Mouse (Mus musculus) macrophage (primary cell): ENCODE results near the gene Gadd45a. TPM values are rescaled to one million over a fixed set of nuclear protein-coding genes. Genes with fewer than 3 reads are reported as not detected.

Experiments used
- H3K27ac ChIP-seq: fragments of 350-480 bp; formaldehyde crosslinking; 2 replicates; pipeline ENCODE4 v1.9.0; 2021
- H3K36me3 ChIP-seq: fragments of 350-480 bp; formaldehyde crosslinking; 2 replicates; pipeline ENCODE4 v1.9.0; 2021; ENCODE audit errors: inconsistent target
- H3K4me3 ChIP-seq: fragments of 350-480 bp; formaldehyde crosslinking; 2 replicates; pipeline ENCODE4 v1.9.0; 2021; ENCODE audit errors: inconsistent target
- H3K79me2 ChIP-seq: fragments of 350-480 bp; formaldehyde crosslinking; 2 replicates; pipeline ENCODE4 v1.9.0; 2021; ENCODE audit errors: inconsistent target
- WGBS: methylation state at CpG from one replicate; pipeline ENCODE4 v1.1.7; 2026; ENCODE audit warnings: inconsistent platforms; ENCODE audit not compliant: missing documents; 5-methylcytosine and 5-hydroxymethylcytosine counted together
- polyA plus RNA-seq: library from polyadenylated mRNA; stranded (reverse); fragments of 250-400 nt; gene quantifications from 3 replicates; pipeline ENCODE4 v1.2.4, GENCODE M21; 2018; ENCODE audit warnings: inconsistent platforms

Gadd45a gene
- polyA plus RNA-seq, 1 experiment from 2014 or later, result 287 TPM

DNA sequence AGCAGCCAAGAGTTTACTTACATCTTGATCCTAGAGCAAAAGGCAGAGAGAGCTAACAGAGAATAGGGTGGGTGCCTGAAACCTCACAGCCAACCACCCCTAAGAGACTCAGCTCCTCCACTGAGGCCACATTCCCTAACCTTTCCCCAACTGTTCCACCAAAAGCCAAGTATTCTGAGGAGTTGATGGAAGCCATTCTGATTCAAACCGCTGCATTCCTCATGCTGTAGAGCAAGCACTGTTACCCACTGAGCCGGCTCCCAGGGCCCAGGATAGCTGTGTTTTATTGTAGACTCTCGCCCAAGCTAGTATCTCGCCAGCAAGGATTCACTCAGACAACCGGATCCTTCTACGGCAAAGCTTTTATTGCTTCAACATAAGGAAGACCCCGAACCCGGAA, 42.3 kb downstream of the Gadd45a start:
- Histone ChIP-seq H3K36me3 (no peaks in the 10 kb centered on the region; the same call in 1 of the 2 replicates), H3K4me3 (no peak overlapping the region), H3K27ac (no peak overlapping the region), H3K79me2 (peaks cover 50% of the 10 kb centered on the region; the same call in 1 of the 2 replicates)
- 95% methylated on average over 2 of the region's 8 CpGs for WGBS

DNA sequence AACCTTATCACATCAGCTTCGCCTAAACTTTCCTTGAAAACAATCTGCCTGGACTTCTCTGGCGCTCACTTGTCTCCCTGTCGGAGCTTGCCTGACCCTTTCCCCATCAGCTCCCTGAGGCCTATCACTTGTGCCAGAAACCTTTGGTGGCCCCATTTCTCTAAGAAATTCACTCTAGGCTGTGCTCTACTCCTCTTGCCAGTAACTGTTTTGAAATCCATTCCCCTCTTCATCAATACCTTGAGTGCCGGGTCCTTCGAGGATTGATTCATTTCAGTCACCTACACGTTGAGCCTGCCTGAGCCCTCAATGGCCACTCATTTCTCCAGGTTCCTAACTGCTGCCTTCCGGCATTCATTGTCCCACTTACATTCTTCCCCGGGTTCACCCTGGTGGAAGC, 44.5 kb downstream of the Gadd45a start:
- peaks cover 56% of the 10 kb centered on the region; the same call in 1 of the 2 replicates for H3K79me2 ChIP-seq
- 94% methylated on average over 8 of the region's 8 CpGs for WGBS

DNA sequence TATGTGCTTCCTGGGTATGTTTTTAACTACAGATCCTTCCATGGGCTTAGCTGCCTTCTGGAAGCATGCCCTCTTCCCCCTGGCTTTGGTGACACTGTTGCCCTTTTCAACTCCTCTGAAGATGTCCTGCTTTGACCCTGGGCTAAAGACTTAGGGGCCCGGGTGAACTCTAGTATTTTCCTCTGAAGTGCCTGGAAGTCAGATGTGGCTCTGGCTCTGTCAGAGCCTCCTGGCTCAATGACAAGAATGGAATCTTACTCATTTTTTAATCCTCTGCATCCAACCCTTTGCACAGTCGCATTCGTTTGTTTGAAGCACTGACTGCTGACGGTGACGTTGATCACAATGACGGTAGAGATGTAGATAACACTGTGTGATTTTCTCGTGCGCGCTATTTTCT, 45.0 kb downstream of the Gadd45a start:
- no peak overlapping the region for H3K27ac ChIP-seq
- 94% methylated on average over 9 of the region's 9 CpGs for WGBS

More for the DNA sequence above, 44.5 kb downstream of the Gadd45a start:
- Histone ChIP-seq H3K4me3 (no peak overlapping the region), H3K27ac (no peak overlapping the region), H3K36me3 (no peaks in the 10 kb centered on the region; the same call in 1 of the 2 replicates)

DNA sequence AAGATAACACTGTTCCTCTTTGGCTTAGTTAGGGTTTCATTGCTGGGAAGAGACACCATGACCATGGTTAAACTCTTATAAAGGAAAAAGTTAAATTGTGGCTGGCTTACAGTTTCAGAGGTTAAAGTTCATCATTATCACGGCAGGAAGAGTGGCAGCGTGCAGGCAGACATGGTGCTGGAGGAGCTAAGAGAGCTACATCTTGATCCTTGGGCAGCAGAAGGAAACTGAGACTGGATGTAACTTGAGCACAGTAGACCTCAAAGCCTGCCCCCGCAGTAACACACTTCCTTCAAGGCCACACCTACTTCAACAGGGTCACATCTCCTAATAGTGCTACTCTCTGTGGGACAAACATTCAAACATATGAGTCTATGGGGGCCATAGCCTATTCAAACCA, 47.7 kb downstream of the Gadd45a start:
- H3K36me3 ChIP-seq, result no peaks in the 10 kb centered on the region; the same call in 1 of the 2 replicates
- H3K79me2 ChIP-seq, result peaks cover 69% of the 10 kb centered on the region; the same call in 1 of the 2 replicates
- WGBS, result 50% methylated on average over 3 of the region's 3 CpGs
- no peak overlapping the region for H3K27ac ChIP-seq
- no peak overlapping the region for H3K4me3 ChIP-seq

More for the DNA sequence above, 45.0 kb downstream of the Gadd45a start:
- peaks cover 56% of the 10 kb centered on the region; the same call in 1 of the 2 replicates for H3K79me2 ChIP-seq
- H3K4me3 ChIP-seq, result no peak overlapping the region
- no peaks in the 10 kb centered on the region; the same call in 1 of the 2 replicates for H3K36me3 ChIP-seq

DNA sequence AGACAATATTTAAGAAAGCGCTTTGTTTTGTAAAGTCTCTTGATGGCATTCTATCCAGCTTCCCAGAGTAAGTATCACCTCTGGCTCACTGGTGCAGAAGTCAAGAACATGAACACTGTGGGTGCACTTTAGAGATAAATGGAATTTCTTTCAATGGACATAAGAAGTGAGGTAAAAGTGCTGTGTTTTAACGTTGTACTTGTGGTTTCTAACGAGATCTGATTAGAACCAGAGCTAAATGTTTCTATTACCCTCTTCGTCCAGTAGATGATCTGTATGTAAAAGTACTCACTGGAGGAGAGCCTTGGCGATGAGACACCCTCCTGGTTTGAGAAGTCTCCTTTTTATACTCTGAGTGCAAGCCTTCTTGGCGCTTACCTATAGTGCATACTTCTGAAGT, 48.2 kb downstream of the Gadd45a start:
- no peak overlapping the region for H3K4me3 ChIP-seq
- H3K27ac ChIP-seq, result no peak overlapping the region
- H3K79me2 ChIP-seq, result peaks cover 73% of the 10 kb centered on the region; the same call in 1 of the 2 replicates
- H3K36me3 ChIP-seq, result no peaks in the 10 kb centered on the region; the same call in 1 of the 2 replicates
- WGBS, result 86% methylated on average over 6 of the region's 6 CpGs

DNA sequence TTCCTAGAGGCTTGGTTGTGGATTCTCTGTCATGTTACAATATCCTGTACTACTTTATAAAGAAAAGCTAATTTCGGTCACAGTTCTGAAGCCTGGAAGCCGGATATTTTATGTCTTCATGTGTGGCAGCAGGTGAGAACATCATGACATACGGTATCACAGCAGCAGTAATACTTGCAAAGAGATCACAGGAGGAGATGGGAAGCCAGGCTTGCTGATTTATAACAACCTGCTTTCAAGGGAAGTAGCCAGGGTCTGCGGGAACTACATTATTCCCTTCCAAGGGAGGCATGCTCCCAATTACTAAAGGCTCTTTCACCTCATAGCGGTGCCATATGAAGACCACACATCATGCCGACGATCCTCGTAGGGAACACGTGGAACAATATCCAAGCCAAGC, 48.9 kb downstream of the Gadd45a start:
- Histone ChIP-seq H3K27ac (no peak overlapping the region), H3K4me3 (no peak overlapping the region), H3K79me2 (peaks cover 72% of the 10 kb centered on the region; the same call in 1 of the 2 replicates), H3K36me3 (no peaks in the 10 kb centered on the region; the same call in 1 of the 2 replicates)
- WGBS, result 94% methylated on average over 8 of the region's 9 CpGs

DNA sequence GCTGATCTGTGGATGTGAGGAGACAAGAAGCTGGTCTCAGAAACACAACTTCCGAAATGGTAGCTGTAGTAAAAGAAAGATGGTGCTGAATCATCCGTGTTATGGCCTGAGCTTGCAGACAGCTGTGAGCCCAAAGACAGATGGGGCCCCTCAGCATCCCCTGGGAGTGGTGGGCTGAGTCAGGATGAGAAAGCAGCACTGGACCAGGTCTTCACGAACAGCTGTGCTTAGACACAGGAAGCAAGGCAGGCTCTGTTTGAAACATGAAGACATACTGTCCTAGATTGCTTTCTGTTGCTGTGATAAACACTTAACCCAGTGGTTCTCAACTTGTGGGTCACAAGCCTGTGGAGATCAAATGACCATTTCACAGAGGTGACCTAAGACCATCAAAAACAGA, 49.6 kb downstream of the Gadd45a start:
- no peak overlapping the region for H3K27ac ChIP-seq
- H3K79me2 ChIP-seq, result peaks cover 69% of the 10 kb centered on the region; the same call in 1 of the 2 replicates
- H3K4me3 ChIP-seq, result no peak overlapping the region
- WGBS, result 77% methylated on average over 3 of the region's 3 CpGs
- H3K36me3 ChIP-seq, result no peaks in the 10 kb centered on the region; the same call in 1 of the 2 replicates

DNA sequence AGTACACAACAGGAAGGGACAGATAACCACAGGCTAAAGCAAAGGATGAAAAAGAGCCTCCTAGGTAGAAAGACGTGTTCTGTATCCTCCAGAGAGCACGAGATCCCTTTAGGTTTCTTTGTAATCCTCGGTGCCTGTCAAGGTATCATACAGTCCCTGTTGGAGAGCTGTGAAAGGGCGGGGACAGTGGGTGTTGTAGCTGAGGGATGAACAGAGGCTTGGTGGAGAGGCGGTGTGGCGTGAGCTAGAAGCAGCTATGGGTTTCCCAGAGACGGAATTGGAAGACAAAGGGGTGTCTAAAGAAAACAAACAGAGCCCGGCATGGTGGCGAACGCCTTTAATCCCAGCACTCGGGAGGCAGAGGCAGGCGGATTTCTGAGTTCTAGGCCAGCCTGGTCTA, 51.2 kb downstream of the Gadd45a start:
- H3K4me3 ChIP-seq, result no peak overlapping the region
- H3K79me2 ChIP-seq, result peaks cover 71% of the 10 kb centered on the region; the same call in 1 of the 2 replicates
- no peaks in the 10 kb centered on the region for H3K36me3 ChIP-seq
- over 99% methylated on average over 10 of the region's 12 CpGs for WGBS
- H3K27ac ChIP-seq, result no peak overlapping the region

DNA sequence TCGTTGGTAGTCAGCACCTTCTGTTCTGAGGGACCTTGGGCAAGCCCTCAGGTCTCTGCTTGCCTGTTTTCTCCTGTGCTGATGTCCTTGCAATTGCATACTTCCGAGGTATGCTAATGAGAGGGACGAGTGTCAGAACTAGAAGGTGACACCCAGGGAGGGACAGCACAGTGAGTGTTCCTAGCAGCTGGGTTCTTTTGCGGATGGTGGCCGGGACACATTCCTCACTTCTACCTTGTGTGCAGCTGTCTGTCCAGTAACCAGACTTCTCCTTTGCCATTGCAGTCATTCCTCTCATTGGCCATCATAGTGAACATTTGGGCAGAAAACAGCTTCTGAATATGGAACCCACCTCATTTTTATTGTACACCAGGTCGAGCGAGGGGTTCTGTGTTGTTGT, 51.8 kb downstream of the Gadd45a start:
- Histone ChIP-seq H3K79me2 (peaks cover 71% of the 10 kb centered on the region; the same call in 1 of the 2 replicates), H3K36me3 (no peaks in the 10 kb centered on the region), H3K4me3 (no peak overlapping the region), H3K27ac (no peak overlapping the region)
- WGBS, result 80% methylated on average over 7 of the region's 7 CpGs

Other genes with a start within 250 kb of the Gadd45a start
- not detected in 3 replicates for gene Vmn1r39, start 226.8 kb downstream of the Gadd45a start, polyA plus RNA-seq
- 152 to 166 TPM (median 166 TPM) in 3 replicates for gene Gng12, start 141.1 kb downstream of the Gadd45a start, polyA plus RNA-seq
- gene Serbp1, start 200.7 kb upstream of the Gadd45a start, polyA plus RNA-seq, result 276 to 1,082 TPM (median 590 TPM) in 3 replicates